Mouse (Mus musculus) adrenal gland, postnatal 36 days (tissue): ENCODE results near the gene Smndc1. TPM values are rescaled to one million over a fixed set of nuclear protein-coding genes. Genes with fewer than 3 reads are reported as not detected.

Experiments
- DNase-seq, 2 experiments: peaks; one replicate each; pipeline ENCODE4 v3.0.0; 2021; ENCODE audit warnings: mixed read lengths in 1 of 2
- long read RNA-seq, 2 experiments: library from polyadenylated mRNA; stranded (forward); transcript quantifications; one replicate each; pipeline ENCODE4 v2.0.0; 2021; ENCODE audit warnings: borderline sequencing depth in 2 of 2
- total RNA-seq, 2 experiments: library from RNA; stranded (reverse); gene quantifications; 2 replicates each; pipeline ENCODE4 v1.2.3; 2021

Gene Smndc1
- total RNA-seq = 10 to 100 TPM; 46.5 to 49.3 TPM
- long read RNA-seq, experiment 1, transcript Smndc1-201 (6 exons, 1,948 nt) = major isoform, 11 of 18 reads
- long read RNA-seq, experiment 1, partial matches to known transcripts = 3 of 18 reads
- long read RNA-seq, experiment 1, other reads (novel, unspliced or antisense) = 4 of 18 reads
- long read RNA-seq, experiment 2, partial matches to known transcripts = 1 of 4 reads
- long read RNA-seq, experiment 2, other reads (novel, unspliced or antisense) = 0 of 4 reads

- peak; percentile 99 to 100 for DNase-seq
These were observed at the start of gene Smndc1 for GRCm38 (mm10) chr19:53390495-53391007. Gene Smndc1 (minus strand): TSS chr19:53390578.

- no peak for DNase-seq
These were observed 49.0 kb upstream of the Smndc1 start for GRCm38 (mm10) chr19:53439340-53439739.

DNA sequence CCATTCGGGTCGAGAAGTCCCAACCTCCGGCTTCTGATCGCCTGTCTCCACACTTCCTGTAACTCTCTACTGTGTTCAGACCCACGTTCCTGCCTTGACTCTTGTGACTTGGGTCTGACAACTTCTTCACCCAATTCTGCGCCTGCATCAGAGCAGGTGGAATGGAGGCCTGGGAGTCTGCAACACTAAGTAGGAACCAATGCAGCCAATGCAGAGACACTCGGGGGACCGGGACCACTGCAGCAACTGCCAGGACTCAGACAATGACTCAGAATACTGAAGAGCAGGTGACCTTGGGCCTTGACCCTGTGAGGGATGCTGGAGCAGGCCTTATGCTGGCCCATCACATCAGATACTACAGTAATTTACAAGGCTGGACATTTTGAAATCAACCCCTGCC lies 47.6 kb upstream of the Smndc1 start:
- peak; percentile 56 to 59 for DNase-seq

GRCm38 (mm10) chr19:53437311-53437958 lies 47.1 kb upstream of the Smndc1 start:
- DNase-seq = peak; percentile 94

GRCm38 (mm10) chr19:53433949-53434689 lies 43.7 kb upstream of the Smndc1 start:
- peak; percentile 77 to 80 for DNase-seq

DNA sequence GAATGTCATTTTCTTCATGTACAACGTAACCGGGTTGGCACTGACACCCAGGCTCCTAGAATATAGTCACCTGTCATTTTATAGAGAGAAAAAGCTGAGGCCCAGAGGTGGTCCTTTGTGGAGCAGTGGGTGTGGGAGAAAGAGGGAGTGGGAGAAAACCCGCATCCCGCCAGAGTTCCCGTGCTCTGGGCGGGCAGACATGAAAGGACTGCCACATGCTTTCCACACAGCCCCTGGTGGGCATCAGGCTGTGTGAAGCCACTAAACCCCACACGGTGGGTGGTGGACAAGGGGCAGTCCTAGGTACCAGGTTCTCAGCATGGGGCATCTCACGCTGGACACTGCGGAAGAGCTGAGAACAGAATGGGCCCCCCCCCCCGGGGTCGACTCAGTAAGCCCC lies 40.6 kb upstream of the Smndc1 start:
- DNase-seq = no peak

DNA sequence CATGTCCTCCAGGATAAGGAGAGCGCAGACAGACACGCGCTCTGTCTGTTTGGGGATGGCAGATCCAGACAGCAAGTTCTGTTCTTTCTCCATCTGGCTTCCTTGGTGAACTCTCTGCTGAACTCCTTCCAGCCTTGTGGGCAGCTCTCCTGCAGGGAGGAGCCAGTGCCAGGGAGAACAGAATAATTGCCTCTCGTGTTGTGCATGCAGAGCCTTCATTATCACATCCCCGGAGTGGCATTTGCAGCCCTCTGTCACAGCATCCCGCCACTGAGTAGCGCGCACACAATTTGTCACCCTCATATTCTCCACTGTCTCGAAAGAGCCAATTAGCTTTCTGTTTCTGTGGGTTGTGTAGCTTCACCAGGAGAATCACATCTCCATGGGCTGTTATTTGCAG lies 40.0 kb upstream of the Smndc1 start:
- no peak for DNase-seq

DNA sequence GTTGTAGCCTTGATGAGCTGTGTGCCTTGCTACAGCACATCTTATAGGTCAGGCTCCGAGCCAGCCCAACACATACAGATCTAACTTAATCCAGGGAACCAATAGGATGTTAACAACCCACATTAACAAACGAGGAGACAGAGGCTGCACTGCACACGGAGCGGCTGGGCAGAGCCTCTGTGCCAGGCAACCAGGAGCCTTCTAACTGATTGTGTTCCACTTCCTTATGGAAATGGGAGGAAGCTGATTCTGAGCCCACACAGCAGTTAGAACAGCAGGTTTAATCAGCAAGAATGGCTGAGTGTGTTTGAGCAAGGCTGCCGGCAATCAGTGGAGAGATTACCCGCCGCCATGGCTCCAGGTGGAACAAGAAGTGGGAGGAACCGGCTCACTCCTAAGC lies 37.4 kb upstream of the Smndc1 start:
- DNase-seq = no peak

DNA sequence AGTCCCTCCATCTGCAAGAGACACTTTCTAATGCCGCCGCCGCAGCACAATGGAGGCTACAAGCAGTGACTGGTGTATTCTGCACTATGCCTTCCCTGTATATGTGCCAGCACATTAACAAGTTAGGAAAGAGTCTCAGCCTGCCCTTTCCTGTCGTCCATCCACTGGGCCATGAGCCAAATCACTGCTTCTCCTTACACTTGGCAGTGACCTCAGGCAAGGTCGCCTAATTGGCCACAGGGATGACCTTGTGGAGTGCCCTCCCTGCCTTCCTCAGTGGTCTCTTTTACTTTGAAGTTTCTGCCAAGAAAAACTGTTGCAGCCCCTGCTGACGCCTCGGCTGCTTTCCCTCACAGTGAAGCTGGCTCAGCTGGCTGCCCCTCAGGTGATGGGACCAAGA lies 37.0 kb upstream of the Smndc1 start:
- peak; percentile 67 to 72 for DNase-seq

GRCm38 (mm10) chr19:53425824-53426223 lies 35.4 kb upstream of the Smndc1 start:
- DNase-seq = no peak

DNA sequence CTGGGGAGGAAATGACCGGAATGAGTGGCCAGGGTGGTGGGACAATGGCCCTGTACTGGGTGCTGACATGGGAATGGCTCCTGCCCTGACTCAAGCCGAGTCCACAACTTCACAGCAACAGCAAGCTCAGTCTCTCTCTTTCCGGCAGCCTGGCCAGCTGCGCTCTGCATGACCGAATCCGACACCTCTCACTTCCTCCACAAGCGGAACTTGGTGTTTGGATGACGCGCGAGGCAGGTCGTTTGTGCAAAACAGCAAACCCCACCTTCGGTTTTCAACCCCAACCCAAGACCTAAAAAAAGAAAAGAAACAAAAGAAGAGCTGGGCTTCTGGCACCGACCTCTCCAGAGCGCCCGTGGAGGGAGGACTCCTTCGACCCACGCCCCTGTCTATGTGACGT lies 34.3 kb upstream of the Smndc1 start:
- DNase-seq = peak; percentile 31 to 45

DNA sequence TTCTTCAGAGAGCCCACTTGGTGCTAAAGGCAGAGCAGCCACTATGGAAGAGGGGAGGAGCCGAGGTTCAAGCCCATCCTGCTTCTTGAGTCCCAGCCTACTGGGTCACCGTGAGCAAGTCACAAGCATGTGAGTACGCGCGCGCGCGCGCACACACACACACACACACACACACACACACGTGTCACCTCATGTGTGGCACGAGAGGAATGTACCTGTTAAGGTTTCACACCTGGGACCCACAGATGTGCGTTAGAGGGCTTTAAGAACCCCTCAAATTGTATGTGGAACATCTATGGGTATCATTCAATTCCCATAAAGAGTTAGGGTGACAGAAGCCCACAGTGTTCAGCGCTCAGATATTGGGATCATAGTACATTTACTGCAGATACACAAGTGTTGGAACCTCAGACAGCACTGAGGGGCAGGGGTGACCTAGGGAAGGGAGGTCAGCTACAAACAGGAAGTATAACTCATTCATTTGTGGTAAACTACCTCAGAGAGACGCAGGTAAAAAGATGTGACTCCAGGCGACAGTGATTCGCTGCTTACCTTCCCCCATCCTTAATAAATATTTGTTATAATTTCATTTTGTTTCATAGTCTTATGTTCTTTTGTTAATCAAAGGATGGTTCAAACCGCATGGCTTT lies 33.6 kb upstream of the Smndc1 start:
- no peak for DNase-seq

GRCm38 (mm10) chr19:53423341-53423753 lies 33.0 kb upstream of the Smndc1 start:
- peak in 1 of 2 experiments; percentile 39 for DNase-seq

- DNase-seq = no peak
These were observed 32.3 kb upstream of the Smndc1 start for GRCm38 (mm10) chr19:53422358-53423308.

- no peak for DNase-seq
These were observed 31.3 kb upstream of the Smndc1 start for GRCm38 (mm10) chr19:53421583-53422188.

GRCm38 (mm10) chr19:53420924-53421582 lies 30.7 kb upstream of the Smndc1 start:
- DNase-seq = peak; percentile 70 to 83

DNA sequence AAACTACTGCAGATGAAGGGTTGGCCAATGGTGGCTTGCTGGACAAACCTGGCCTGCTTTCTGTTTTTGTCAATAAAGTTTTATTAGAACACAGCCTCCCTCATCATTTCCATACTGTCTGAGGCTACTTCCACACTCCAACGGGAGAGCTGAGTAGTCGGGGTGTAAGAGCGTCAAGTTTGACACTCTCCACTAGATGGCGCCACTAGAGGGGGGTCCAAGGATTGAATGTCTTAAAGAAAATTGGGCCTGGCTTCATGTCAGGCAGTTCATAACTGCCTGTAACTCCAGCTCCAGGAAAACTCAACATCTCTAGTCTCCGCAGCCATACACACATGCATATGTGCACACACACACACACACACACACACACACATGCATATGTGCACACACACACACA lies 29.5 kb upstream of the Smndc1 start:
- DNase-seq = peak; percentile 75 to 81

DNA sequence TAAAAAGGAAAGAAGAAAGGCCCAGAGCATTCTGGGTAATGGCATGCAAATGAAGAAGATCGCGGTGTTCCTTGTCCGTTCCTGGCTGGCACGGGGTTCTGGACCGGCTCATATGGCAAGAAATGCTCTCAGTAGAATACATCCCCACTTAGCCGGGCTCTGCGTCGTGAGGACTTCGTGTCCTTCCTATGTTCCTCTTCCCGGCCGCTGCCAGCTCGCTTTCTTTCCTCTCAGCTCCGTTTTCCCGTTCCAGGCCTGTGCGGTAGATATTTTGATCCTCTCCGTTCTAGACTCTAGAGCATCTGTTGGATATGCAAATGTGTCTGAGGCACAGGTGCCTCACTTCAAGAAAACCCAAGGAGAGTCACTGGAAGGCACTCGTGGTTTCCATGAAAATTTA lies 24.8 kb upstream of the Smndc1 start:
- DNase-seq = no peak

DNA sequence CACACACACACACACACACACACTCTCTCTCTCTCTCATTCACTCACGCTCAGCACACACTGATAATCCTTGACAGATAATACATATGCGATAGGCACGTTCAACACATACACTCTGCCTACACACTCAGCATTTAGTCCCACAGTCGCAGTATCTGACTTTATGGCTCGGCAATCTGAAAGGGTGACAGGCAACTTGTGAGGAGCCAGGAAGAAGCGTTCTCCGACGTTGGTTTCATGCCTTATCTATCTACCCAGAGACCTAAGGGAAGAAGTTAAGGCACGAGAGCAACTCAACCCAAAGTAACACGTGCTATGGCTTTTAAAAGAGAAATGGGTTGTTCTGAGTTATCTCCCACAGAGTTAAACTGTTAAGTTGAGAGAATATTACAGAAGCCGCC lies 24.3 kb upstream of the Smndc1 start:
- no peak for DNase-seq
